Mouse (Mus musculus) spleen, adult 2 months (tissue): ENCODE measurements around the gene B4galt5. TPM values are rescaled to one million over a fixed set of nuclear protein-coding genes. Genes with fewer than 3 reads are reported as not detected.

Experiments
- DNase-seq, 2 experiments: peaks; one replicate each; pipeline versions ENCODE4 v3.0.0 to v3.0.0-alpha.2; 2012 to 2021; ENCODE audit warnings: low spot score in 2 of 2, low read depth in 1 of 2
- H3K27ac ChIP-seq: fragments of 200-500 bp; 2 replicates; pipeline ENCODE4 v1.5.1; 2012; ENCODE audit warnings: low read length, inconsistent platforms; ENCODE audit not compliant: insufficient read depth
- H3K27me3 ChIP-seq: fragments of 200-500 bp; 2 replicates; pipeline ENCODE4 v1.6.1; 2012; ENCODE audit warnings: mild to moderate bottlenecking, moderate library complexity, low read length, inconsistent platforms; ENCODE audit not compliant: control insufficient read depth, insufficient read depth
- H3K36me3 ChIP-seq: fragments of 200-500 bp; 2 replicates; pipeline ENCODE4 v1.6.1; 2012; ENCODE audit warnings: mild to moderate bottlenecking, low read length, inconsistent platforms; ENCODE audit not compliant: control insufficient read depth, insufficient read depth
- H3K4me1 ChIP-seq: fragments of 200-500 bp; 2 replicates; pipeline ENCODE4 v1.6.1; 2011; ENCODE audit warnings: inconsistent platforms; ENCODE audit not compliant: control insufficient read depth, insufficient read depth, insufficient read length
- H3K4me3 ChIP-seq: fragments of 200-500 bp; 2 replicates; pipeline ENCODE4 v1.5.1; 2011; ENCODE audit warnings: mild to moderate bottlenecking, inconsistent platforms; ENCODE audit not compliant: insufficient read depth, insufficient read length; ENCODE audit errors: extremely low read depth
- CTCF ChIP-seq: fragments of 200-500 bp; IDR thresholded peaks from 2 replicates; pipeline ENCODE4 v1.5.1; 2011; ENCODE audit warnings: mild to moderate bottlenecking, inconsistent platforms; ENCODE audit not compliant: insufficient read depth, insufficient read length, insufficient replicate concordance; ENCODE audit errors: extremely low read depth
- POLR2A ChIP-seq: fragments of 200-500 bp; IDR thresholded peaks from 2 replicates; pipeline ENCODE4 v1.6.1; 2011; ENCODE audit warnings: low read depth, low read length, inconsistent platforms
- WGBS: fragments of 180-500 bp; shearing (Covaris S2); methylation state at CpG from one replicate; pipeline ENCODE4 v1.1.7; 2018; 5-methylcytosine and 5-hydroxymethylcytosine counted together
- polyA plus RNA-seq: library from polyadenylated mRNA; depleted of rRNA; stranded (reverse); fragments of >200 nt; gene quantifications from 2 replicates; pipeline ENCODE4 v1.2.3, GENCODE M21; 2012

Gene B4galt5
- polyA plus RNA-seq, 1 experiment: 20.5 TPM

GRCm38 (mm10) chr2:167343369-167344140 is 5.4 kb downstream of the B4galt5 start:
- WGBS: 82% methylated on average over 12 of the region's 12 CpGs
- no peak for DNase-seq
- no peaks in the 10 kb centered on the region; the same call in 1 of the 2 replicates for H3K4me1 ChIP-seq
- no peak for TF ChIP-seq CTCF
- no peak for TF ChIP-seq POLR2A
- no peak overlapping the region for H3K27ac ChIP-seq
- no peak overlapping the region for H3K4me3 ChIP-seq
- H3K36me3 ChIP-seq: no peaks in the 10 kb centered on the region
- no peaks in the 10 kb centered on the region for H3K27me3 ChIP-seq

GRCm38 (mm10) chr2:167342876-167343275 is 6.1 kb downstream of the B4galt5 start:
- no peak for DNase-seq
- no peak for TF ChIP-seq POLR2A
- TF ChIP-seq CTCF: no peak
- Histone ChIP-seq H3K27ac (no peak overlapping the region), H3K4me1 (no peaks in the 10 kb centered on the region; the same call in 1 of the 2 replicates), H3K4me3 (no peak overlapping the region), H3K36me3 (no peaks in the 10 kb centered on the region), H3K27me3 (no peaks in the 10 kb centered on the region)
- WGBS: 90% methylated on average over 6 of the region's 6 CpGs

- Histone ChIP-seq H3K4me3 (no peak overlapping the region), H3K27me3 (no peaks in the 10 kb centered on the region), H3K4me1 (peaks cover 14% of the 10 kb centered on the region; the same call in 1 of the 2 replicates), H3K27ac (no peak overlapping the region), H3K36me3 (no peaks in the 10 kb centered on the region)
- no peak for DNase-seq
- TF ChIP-seq CTCF (no peak), POLR2A (no peak)
- WGBS: 74% methylated on average over 2 of the region's 2 CpGs
These were observed 11.4 kb downstream of the B4galt5 start for GRCm38 (mm10) chr2:167337580-167337979.

- H3K27ac ChIP-seq: no peak overlapping the region
- H3K4me3 ChIP-seq: no peak overlapping the region
- WGBS: 88% methylated on average over 3 of the region's 3 CpGs
- H3K4me1 ChIP-seq: peaks cover 14% of the 10 kb centered on the region; the same call in 1 of the 2 replicates
- no peak for TF ChIP-seq POLR2A
- no peak for TF ChIP-seq CTCF
- no peaks in the 10 kb centered on the region for H3K27me3 ChIP-seq
- DNase-seq: no peak
- H3K36me3 ChIP-seq: no peaks in the 10 kb centered on the region
These were observed 11.8 kb downstream of the B4galt5 start for GRCm38 (mm10) chr2:167337214-167337512.

- 75% methylated on average over 10 of the region's 10 CpGs for WGBS
- TF ChIP-seq CTCF: no peak
- no peak for TF ChIP-seq POLR2A
- Histone ChIP-seq H3K27ac (no peak overlapping the region), H3K36me3 (no peaks in the 10 kb centered on the region), H3K4me1 (peaks cover 14% of the 10 kb centered on the region; the same call in 1 of the 2 replicates), H3K27me3 (no peaks in the 10 kb centered on the region), H3K4me3 (no peak overlapping the region)
- DNase-seq: no peak
These were observed 12.4 kb downstream of the B4galt5 start for GRCm38 (mm10) chr2:167336384-167337213.

- no peak overlapping the region for H3K4me3 ChIP-seq
- DNase-seq: no peak
- H3K4me1 ChIP-seq: peaks cover 18% of the 10 kb centered on the region; the same call in 1 of the 2 replicates
- no peak for TF ChIP-seq CTCF
- TF ChIP-seq POLR2A: no peak
- H3K27ac ChIP-seq: peak overlapping the region; percentile 40
- no peaks in the 10 kb centered on the region for H3K36me3 ChIP-seq
- 47% methylated on average over 9 of the region's 9 CpGs for whole genome bisulfite sequencing
- no peaks in the 10 kb centered on the region for H3K27me3 ChIP-seq
These were observed 13.9 kb downstream of the B4galt5 start for GRCm38 (mm10) chr2:167335066-167335465.
